Mouse (Mus musculus): ENCODE data around the gene Foxa2.

- TF ChIP-seq CTCF (IDR thresholded peaks at IDR 0.05; ENCODE audit: borderline replicate concordance, extremely low read depth, insufficient read depth, insufficient read length) (peak; percentile 83), POLR2A (IDR thresholded peaks at IDR 0.05; ENCODE audit: borderline replicate concordance, extremely low read depth, insufficient read depth, insufficient read length, poor library complexity, severe bottlenecking) (no peak)
Measured at GRCm38 (mm10) chr2:148082283-148082682, 35.5 kb upstream of the Foxa2 start.
